Mouse (Mus musculus): ENCODE measurements around the gene Cdkn2c. TPM values are rescaled to one million over a fixed set of nuclear protein-coding genes. Genes with fewer than 3 reads are reported as not detected.
"Not testable (repeated sequence)": the region's sequence is repeated elsewhere in the genome, so short reads cannot be mapped to it uniquely, and the experiment has no call there.

The Cdkn2c gene
- polyA plus RNA-seq (2016; fragmentation: Nextera tagmentation; extraction: Ambion mirVana): 7.3 and 8.8 TPM in 2 replicates

DNA sequence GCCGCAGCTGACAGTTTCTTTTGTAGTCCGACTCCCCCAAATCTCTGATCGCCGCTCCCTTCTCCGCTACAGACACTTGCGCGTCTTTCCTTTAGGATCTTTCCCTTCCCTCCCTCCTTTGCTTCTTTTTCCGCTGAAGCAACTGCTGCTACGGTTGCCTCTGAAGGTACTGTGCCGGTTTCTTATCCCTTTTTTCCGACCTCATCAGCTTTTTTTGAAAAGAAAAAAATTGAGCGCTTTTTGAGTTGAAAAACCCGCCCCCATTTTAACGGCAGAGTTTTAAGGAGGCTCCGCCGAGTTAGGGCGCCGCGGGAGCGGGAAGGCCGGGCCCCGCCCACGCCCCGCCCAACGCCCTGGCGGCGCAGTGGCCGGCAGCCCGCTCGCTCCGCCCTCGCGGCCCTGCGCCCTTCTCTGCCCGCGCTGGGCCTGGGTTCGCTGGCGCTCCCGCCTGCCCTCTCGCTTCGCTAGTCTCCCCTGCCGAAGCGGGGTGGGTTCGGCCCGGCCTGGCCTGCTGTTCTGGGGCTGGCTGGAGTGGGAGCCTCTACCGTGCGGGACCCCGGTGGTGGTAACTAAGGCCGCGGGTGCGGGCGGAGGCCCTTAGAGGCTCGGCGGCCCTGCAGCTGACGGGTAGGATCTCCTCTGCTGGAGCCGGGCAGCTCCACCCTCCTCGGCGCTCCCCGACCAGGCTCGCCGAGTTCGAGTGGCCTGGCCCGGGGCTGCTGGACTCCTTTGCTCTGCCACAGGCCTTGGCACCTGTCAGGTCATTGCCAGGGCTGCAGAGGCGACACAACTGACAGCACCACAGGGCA lies at the start of gene Cdkn2c:
Gene Cdkn2c, minus strand, starts transcription at position 729 of the 809 bp plus-strand sequence.
- peak within 1 kb of the TSS; percentile 90 for H3K4me2 ChIP-seq (replicated peaks)
- H3K9ac ChIP-seq: peak within 1 kb of the TSS; percentile 72
- H3K4me3 ChIP-seq: peak within 1 kb of the TSS; percentile 57
- peak; percentile 95 for ATAC-seq (ENCODE audit: low FRiP score)
- H3K4me1 ChIP-seq: peaks cover 20% of the 10 kb centered on the region
- no peaks in the 10 kb centered on the region for H3K9me3 ChIP-seq (replicated peaks)
- under 1% methylated on average over 63 of the region's 64 CpGs for WGBS
- no peaks in the 10 kb centered on the region for H3K36me3 ChIP-seq
- H3K27me3 ChIP-seq: peaks cover 39% of the 10 kb centered on the region
- peak within 1 kb of the TSS; percentile 72 for H3K27ac ChIP-seq

- Histone ChIP-seq H3K27me3 (no peaks in the 10 kb centered on the region), H3K9ac (no peak overlapping the region), H3K4me3 (no peak overlapping the region), H3K4me1 (no peaks in the 10 kb centered on the region), H3K27ac (no peak overlapping the region), H3K4me2 (replicated peaks) (no peak overlapping the region), H3K9me3 (replicated peaks) (no peaks in the 10 kb centered on the region), H3K36me3 (no peaks in the 10 kb centered on the region)
- no peak for ATAC-seq (ENCODE audit: low FRiP score)
- WGBS: 99% methylated on average over 2 of the region's 2 CpGs
Measured at GRCm38 (mm10) chr4:109705349-109705748, 38.4 kb upstream of the Cdkn2c start.

- Histone ChIP-seq H3K27me3 (no peaks in the 10 kb centered on the region), H3K9me3 (replicated peaks) (no peaks in the 10 kb centered on the region), H3K27ac (no peak overlapping the region), H3K9ac (no peak overlapping the region), H3K36me3 (no peaks in the 10 kb centered on the region), H3K4me2 (replicated peaks) (no peak overlapping the region), H3K4me1 (no peaks in the 10 kb centered on the region), H3K4me3 (no peak overlapping the region)
- no peak for ATAC-seq (ENCODE audit: low FRiP score)
Measured at GRCm38 (mm10) chr4:109703568-109703967, 36.6 kb upstream of the Cdkn2c start.

- not testable (repeated sequence) for H3K27me3 ChIP-seq; H3K9ac ChIP-seq; H3K36me3 ChIP-seq; ATAC-seq (ENCODE audit: low FRiP score); H3K4me2 ChIP-seq (replicated peaks); H3K9me3 ChIP-seq (replicated peaks); H3K27ac ChIP-seq; H3K4me3 ChIP-seq; H3K4me1 ChIP-seq
- 92% methylated on average over 3 of the region's 3 CpGs for WGBS
Measured at GRCm38 (mm10) chr4:109700727-109701126, 33.7 kb upstream of the Cdkn2c start.

GRCm38 (mm10) chr4:109692674-109693073 lies 25.7 kb upstream of the Cdkn2c start:
- Histone ChIP-seq H3K4me2 (replicated peaks) (no peak overlapping the region), H3K4me3 (no peak overlapping the region)

GRCm38 (mm10) chr4:109683561-109683960 lies 16.6 kb upstream of the Cdkn2c start:
- no peak for ATAC-seq (ENCODE audit: low FRiP score)

More at GRCm38 (mm10) chr4:109692674-109693073, 25.7 kb upstream of the Cdkn2c start:
- no peak for ATAC-seq (ENCODE audit: low FRiP score)
- no peaks in the 10 kb centered on the region for H3K27me3 ChIP-seq
- peaks cover 10% of the 10 kb centered on the region; the same call in 1 of the 2 replicates for H3K9me3 ChIP-seq (replicated peaks)
- 0 out of 2 replicates have a peak, but pooled peaks cover 2% of the 10 kb centered on the region for H3K36me3 ChIP-seq
- H3K27ac ChIP-seq: no peak overlapping the region
- H3K4me1 ChIP-seq: no peaks in the 10 kb centered on the region
- H3K9ac ChIP-seq: no peak overlapping the region

GRCm38 (mm10) chr4:109677221-109677620 lies 10.2 kb upstream of the Cdkn2c start:
- H3K4me2 ChIP-seq (replicated peaks): peak overlapping the region; percentile 65
- WGBS: 4% methylated on average over 3 of the region's 3 CpGs
- peak; percentile 13; the same call in 1 of the 2 replicates for ATAC-seq (ENCODE audit: low FRiP score)
- peak overlapping the region; percentile 97 for H3K27ac ChIP-seq
- no peaks in the 10 kb centered on the region for H3K36me3 ChIP-seq
- H3K9me3 ChIP-seq (replicated peaks): no peaks in the 10 kb centered on the region
- peak overlapping the region; percentile 92 for H3K4me3 ChIP-seq
- H3K27me3 ChIP-seq: no peaks in the 10 kb centered on the region
- peak overlapping the region; percentile 92 for H3K9ac ChIP-seq
- H3K4me1 ChIP-seq: peaks cover 7% of the 10 kb centered on the region; the same call in 1 of the 2 replicates

More at GRCm38 (mm10) chr4:109683561-109683960, 16.6 kb upstream of the Cdkn2c start:
- Histone ChIP-seq H3K4me3 (no peak overlapping the region), H3K27ac (no peak overlapping the region), H3K9ac (no peak overlapping the region), H3K27me3 (no peaks in the 10 kb centered on the region), H3K4me2 (replicated peaks) (no peak overlapping the region), H3K9me3 (replicated peaks) (no peaks in the 10 kb centered on the region), H3K4me1 (no peaks in the 10 kb centered on the region), H3K36me3 (peaks cover 7% of the 10 kb centered on the region; the same call in 1 of the 2 replicates)
- WGBS: 79% methylated on average over 2 of the region's 2 CpGs

GRCm38 (mm10) chr4:109676218-109677215 lies 9.5 kb upstream of the Cdkn2c start, which contains the start of gene Faf1:
Gene Faf1, plus strand, starts transcription at chr4:109676588.
- Histone ChIP-seq H3K4me2 (replicated peaks) (peak within 1 kb of the TSS; percentile 65), H3K4me3 (peak within 1 kb of the TSS; percentile 92), H3K27ac (peak within 1 kb of the TSS; percentile 97), H3K4me1 (peaks cover 7% of the 10 kb centered on the region; the same call in 1 of the 2 replicates), H3K9me3 (replicated peaks) (no peaks in the 10 kb centered on the region), H3K36me3 (no peaks in the 10 kb centered on the region), H3K27me3 (no peaks in the 10 kb centered on the region), H3K9ac (peak within 1 kb of the TSS; percentile 92)
- WGBS: under 1% methylated on average over 89 of the region's 107 CpGs
- ATAC-seq (ENCODE audit: low FRiP score): peak; percentile 99

DNA sequence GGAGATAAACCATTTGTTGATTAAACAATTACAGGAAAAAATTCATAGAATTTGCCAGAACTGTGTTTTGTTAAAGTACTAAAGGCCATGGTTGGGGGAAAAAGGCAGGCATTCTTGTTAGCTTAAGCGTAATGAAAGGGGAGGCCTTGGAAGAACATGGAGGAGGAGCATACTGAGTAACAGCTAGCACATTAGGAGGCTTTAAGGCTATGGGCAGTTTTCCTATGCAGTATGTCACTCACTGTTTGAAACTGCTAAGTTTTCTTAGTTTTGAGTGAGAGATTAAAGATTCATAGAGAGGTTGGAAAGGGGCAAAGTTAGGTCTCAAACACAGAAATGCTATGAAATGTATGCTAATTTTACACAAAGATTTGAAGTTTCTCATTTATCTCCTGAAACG lies 7.1 kb upstream of the Cdkn2c start:
- Histone ChIP-seq H3K4me1 (peaks cover 7% of the 10 kb centered on the region; the same call in 1 of the 2 replicates), H3K36me3 (no peaks in the 10 kb centered on the region), H3K4me2 (replicated peaks) (no peak overlapping the region), H3K27me3 (no peaks in the 10 kb centered on the region), H3K27ac (no peak overlapping the region), H3K9me3 (replicated peaks) (no peaks in the 10 kb centered on the region), H3K9ac (no peak overlapping the region), H3K4me3 (no peak overlapping the region)
- 79% methylated on average over 2 of the region's 2 CpGs for WGBS
- ATAC-seq (ENCODE audit: low FRiP score): no peak

DNA sequence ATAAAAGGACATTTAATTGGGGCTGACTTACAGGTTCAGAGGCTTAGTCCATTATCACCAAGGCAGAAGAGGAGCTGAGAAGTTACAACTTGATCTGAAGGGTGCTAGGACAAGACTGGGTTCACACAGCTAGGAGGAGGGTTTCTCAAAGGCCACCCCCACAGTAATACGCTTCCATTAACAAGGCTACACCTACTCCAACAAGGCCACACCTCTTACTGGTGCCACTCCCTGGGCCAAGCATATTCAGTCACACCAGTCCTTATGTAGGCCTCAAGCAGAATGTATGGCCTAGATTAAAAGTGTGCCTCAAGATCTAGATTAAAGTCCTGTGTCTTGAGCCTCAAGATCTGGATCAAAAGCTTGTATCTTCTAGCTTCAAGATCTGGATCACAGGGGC lies 5.0 kb upstream of the Cdkn2c start:
- no peak for ATAC-seq (ENCODE audit: low FRiP score)

GRCm38 (mm10) chr4:109670213-109670612 lies 3.2 kb upstream of the Cdkn2c start:
- Histone ChIP-seq H3K9me3 (replicated peaks) (no peaks in the 10 kb centered on the region), H3K27ac (no peak overlapping the region), H3K4me1 (peaks cover 19% of the 10 kb centered on the region), H3K9ac (no peak overlapping the region), H3K27me3 (peaks cover 19% of the 10 kb centered on the region), H3K4me2 (replicated peaks) (no peak overlapping the region), H3K36me3 (no peaks in the 10 kb centered on the region), H3K4me3 (no peak overlapping the region)
- 85% methylated on average over 2 of the region's 2 CpGs for WGBS
- ATAC-seq (ENCODE audit: low FRiP score): no peak

More for the DNA sequence above, 5.0 kb upstream of the Cdkn2c start:
- 82% methylated on average over 1 of the region's 1 CpGs for WGBS
- Histone ChIP-seq H3K36me3 (no peaks in the 10 kb centered on the region), H3K9ac (no peak overlapping the region), H3K4me2 (replicated peaks) (no peak overlapping the region), H3K27me3 (0 out of 2 replicates have a peak, but pooled peaks cover 8% of the 10 kb centered on the region), H3K4me1 (peaks cover 4% of the 10 kb centered on the region; the same call in 1 of the 2 replicates), H3K9me3 (replicated peaks) (no peaks in the 10 kb centered on the region), H3K27ac (no peak overlapping the region), H3K4me3 (no peak overlapping the region)

DNA sequence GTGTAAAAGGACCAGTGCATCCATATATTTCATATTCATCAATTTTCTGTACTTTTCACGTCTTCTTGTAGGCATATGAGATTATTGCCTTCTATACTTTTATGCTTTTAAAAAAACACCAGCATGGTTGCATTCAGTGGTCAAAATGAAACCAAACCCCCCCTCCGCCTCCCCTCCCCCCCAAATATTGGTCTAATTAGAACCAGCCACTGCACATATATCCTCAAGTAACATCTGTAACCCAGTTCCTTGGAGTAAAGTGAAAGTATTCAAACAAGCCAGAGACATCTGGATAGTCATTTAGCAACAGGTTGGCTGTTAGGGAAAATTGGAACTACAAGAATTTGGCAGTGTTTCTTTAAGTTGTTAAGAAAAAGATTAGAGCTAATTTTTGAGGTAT lies 529 bp upstream of the Cdkn2c start:
- no peak overlapping the region for H3K27ac ChIP-seq
- H3K4me3 ChIP-seq: no peak overlapping the region; the same call in 1 of the 2 replicates
- H3K27me3 ChIP-seq: peaks cover 34% of the 10 kb centered on the region
- no peaks in the 10 kb centered on the region for H3K9me3 ChIP-seq (replicated peaks)
- H3K9ac ChIP-seq: no peak overlapping the region
- H3K36me3 ChIP-seq: no peaks in the 10 kb centered on the region
- H3K4me2 ChIP-seq (replicated peaks): peak overlapping the region; percentile 90
- no peak for ATAC-seq (ENCODE audit: low FRiP score)
- 63% methylated on average over 2 of the region's 2 CpGs for WGBS
- H3K4me1 ChIP-seq: peaks cover 20% of the 10 kb centered on the region

Data from hindbrain, embryonic 12.5 days (tissue).